Mouse (Mus musculus) cerebellum, postnatal 25 days (tissue): ENCODE results near the gene Atxn7l1.
"Not testable (repeated sequence)": the region's sequence is repeated elsewhere in the genome, so short reads cannot be mapped to it uniquely, and the experiment has no call there.

Source experiments
- DNase-seq, 2 experiments: peaks; one replicate each; pipeline ENCODE4 v3.0.0; 2021; ENCODE audit warnings: mixed read lengths in 2 of 2

The Atxn7l1 gene

GRCm38 (mm10) chr12:33153850-33154249, 6.4 kb downstream of the Atxn7l1 start:
- no peak for DNase-seq

- DNase-seq, result no peak
Measured at GRCm38 (mm10) chr12:33154732-33155131, 7.2 kb downstream of the Atxn7l1 start.

- no peak for DNase-seq
Measured at GRCm38 (mm10) chr12:33156334-33157018, 9.0 kb downstream of the Atxn7l1 start.

GRCm38 (mm10) chr12:33158256-33158655, 10.8 kb downstream of the Atxn7l1 start:
- no peak for DNase-seq

GRCm38 (mm10) chr12:33160406-33160805, 12.9 kb downstream of the Atxn7l1 start:
- no peak for DNase-seq

GRCm38 (mm10) chr12:33162541-33162940, 15.0 kb downstream of the Atxn7l1 start:
- peak; percentile 63 to 69 for DNase-seq

GRCm38 (mm10) chr12:33164019-33164418, 16.5 kb downstream of the Atxn7l1 start:
- DNase-seq, result not testable (repeated sequence)

GRCm38 (mm10) chr12:33166712-33167111, 19.2 kb downstream of the Atxn7l1 start:
- DNase-seq, result peak in 1 of 2 experiments; percentile 32

GRCm38 (mm10) chr12:33167545-33167944, 20.1 kb downstream of the Atxn7l1 start:
- no peak for DNase-seq

GRCm38 (mm10) chr12:33168491-33168890, 21.0 kb downstream of the Atxn7l1 start:
- DNase-seq, result no peak

GRCm38 (mm10) chr12:33169777-33170494, 22.4 kb downstream of the Atxn7l1 start:
- DNase-seq, result no peak

- DNase-seq, result no peak
Measured at GRCm38 (mm10) chr12:33170822-33171221, 23.3 kb downstream of the Atxn7l1 start.

- no peak for DNase-seq
Measured at GRCm38 (mm10) chr12:33172926-33173325, 25.4 kb downstream of the Atxn7l1 start.

GRCm38 (mm10) chr12:33173720-33174141, 26.2 kb downstream of the Atxn7l1 start:
- no peak for DNase-seq

- DNase-seq, result no peak
Measured at GRCm38 (mm10) chr12:33174171-33174570, 26.7 kb downstream of the Atxn7l1 start.

GRCm38 (mm10) chr12:33174675-33175357, 27.3 kb downstream of the Atxn7l1 start:
- DNase-seq, result no peak

- DNase-seq, result peak in 1 of 2 experiments; percentile 34
Measured at GRCm38 (mm10) chr12:33175621-33176554, 28.4 kb downstream of the Atxn7l1 start.

- no peak for DNase-seq
Measured at GRCm38 (mm10) chr12:33176555-33176900, 29.0 kb downstream of the Atxn7l1 start.

GRCm38 (mm10) chr12:33180421-33180820, 32.9 kb downstream of the Atxn7l1 start:
- no peak for DNase-seq

GRCm38 (mm10) chr12:33181875-33182274, 34.4 kb downstream of the Atxn7l1 start:
- no peak for DNase-seq

GRCm38 (mm10) chr12:33182428-33183137, 35.1 kb downstream of the Atxn7l1 start:
- no peak for DNase-seq

GRCm38 (mm10) chr12:33183138-33183627, 35.7 kb downstream of the Atxn7l1 start:
- DNase-seq, result no peak
